Mouse (Mus musculus) stomach, postnatal 0 days (tissue): Measurements from ENCODE around the gene Apoe. TPM values are rescaled to one million over a fixed set of nuclear protein-coding genes. Genes with fewer than 3 reads are reported as not detected.
"Not testable (repeated sequence)": the region's sequence is repeated elsewhere in the genome, so short reads cannot be mapped to it uniquely, and the experiment has no call there.

Experiments
- ATAC-seq: fragments of 200-750 bp; cut with Nextera tagmentation; 2 replicates; pipeline ENCODE4 v1.8.0; 2017; ENCODE audit not compliant: low FRiP score, low TSS enrichment
- DNase-seq: peaks from one replicate; pipeline ENCODE4 v3.0.0-alpha.2; 2016; ENCODE audit warnings: low spot score
- H3K27ac ChIP-seq: fragments of 300-500 bp; sonication (generic); replicated peaks from 2 replicates; pipeline ENCODE4 v1.5.1; 2014; ENCODE audit warnings: mild to moderate bottlenecking, control low read depth
- H3K27me3 ChIP-seq: fragments of 300-500 bp; sonication (generic); 2 replicates; pipeline ENCODE4 v1.6.1; 2014; ENCODE audit warnings: low read length; ENCODE audit not compliant: control insufficient read depth, insufficient read depth
- H3K36me3 ChIP-seq: fragments of 300-500 bp; sonication (generic); 2 replicates; pipeline ENCODE4 v1.6.1; 2014; ENCODE audit warnings: low read length, mixed read lengths; ENCODE audit not compliant: control insufficient read depth, insufficient read depth
- H3K4me1 ChIP-seq: fragments of 300-500 bp; sonication (generic); replicated peaks from 2 replicates; pipeline ENCODE4 v1.6.1; 2014; ENCODE audit warnings: antibody characterized with exemption; ENCODE audit not compliant: control insufficient read depth, insufficient read depth
- H3K4me2 ChIP-seq: fragments of 300-500 bp; sonication (generic); replicated peaks from 2 replicates; pipeline ENCODE4 v1.6.1; 2014; ENCODE audit warnings: low read depth, mild to moderate bottlenecking, control low read depth, moderate library complexity
- H3K4me3 ChIP-seq: fragments of 300-500 bp; sonication (generic); 2 replicates; pipeline ENCODE4 v1.5.1; 2014; ENCODE audit warnings: low read depth, low read length, control low read depth
- H3K9ac ChIP-seq: fragments of 300-500 bp; sonication (generic); 2 replicates; pipeline ENCODE4 v1.6.1; 2014; ENCODE audit warnings: mild to moderate bottlenecking, low read length, control low read depth, mixed read lengths
- H3K9me3 ChIP-seq: fragments of 300-500 bp; sonication (generic); 2 replicates; pipeline ENCODE4 v1.6.1; 2016; ENCODE audit warnings: low read length; ENCODE audit not compliant: control insufficient read depth
- CTCF ChIP-seq: IDR thresholded peaks from 2 replicates; pipeline ENCODE4 v1.5.1; 2016; ENCODE audit warnings: antibody characterized with exemption, low read depth, mild to moderate bottlenecking, moderate library complexity
- EP300 ChIP-seq: optimal IDR thresholded peaks from 2 replicates; pipeline ENCODE3; 2016; ENCODE audit warnings: antibody characterized with exemption
- WGBS: fragments of 180-500 bp; shearing (Covaris S2); extraction: QIAGEN DNeasy Blood & Tissue Kit; methylation state at CpG from one replicate; pipeline ENCODE4 v1.1.7; 2014; 5-methylcytosine and 5-hydroxymethylcytosine counted together
- polyA plus RNA-seq: library from polyadenylated mRNA; unstranded; fragments of >200 nt; fragmentation: Nextera tagmentation; extraction: Ambion mirVana; gene quantifications from 2 replicates; pipeline ENCODE4 v1.2.1, GENCODE M21; 2015

Apoe gene
- polyA plus RNA-seq, 1 experiment from 2014 or later = 383 TPM

DNA sequence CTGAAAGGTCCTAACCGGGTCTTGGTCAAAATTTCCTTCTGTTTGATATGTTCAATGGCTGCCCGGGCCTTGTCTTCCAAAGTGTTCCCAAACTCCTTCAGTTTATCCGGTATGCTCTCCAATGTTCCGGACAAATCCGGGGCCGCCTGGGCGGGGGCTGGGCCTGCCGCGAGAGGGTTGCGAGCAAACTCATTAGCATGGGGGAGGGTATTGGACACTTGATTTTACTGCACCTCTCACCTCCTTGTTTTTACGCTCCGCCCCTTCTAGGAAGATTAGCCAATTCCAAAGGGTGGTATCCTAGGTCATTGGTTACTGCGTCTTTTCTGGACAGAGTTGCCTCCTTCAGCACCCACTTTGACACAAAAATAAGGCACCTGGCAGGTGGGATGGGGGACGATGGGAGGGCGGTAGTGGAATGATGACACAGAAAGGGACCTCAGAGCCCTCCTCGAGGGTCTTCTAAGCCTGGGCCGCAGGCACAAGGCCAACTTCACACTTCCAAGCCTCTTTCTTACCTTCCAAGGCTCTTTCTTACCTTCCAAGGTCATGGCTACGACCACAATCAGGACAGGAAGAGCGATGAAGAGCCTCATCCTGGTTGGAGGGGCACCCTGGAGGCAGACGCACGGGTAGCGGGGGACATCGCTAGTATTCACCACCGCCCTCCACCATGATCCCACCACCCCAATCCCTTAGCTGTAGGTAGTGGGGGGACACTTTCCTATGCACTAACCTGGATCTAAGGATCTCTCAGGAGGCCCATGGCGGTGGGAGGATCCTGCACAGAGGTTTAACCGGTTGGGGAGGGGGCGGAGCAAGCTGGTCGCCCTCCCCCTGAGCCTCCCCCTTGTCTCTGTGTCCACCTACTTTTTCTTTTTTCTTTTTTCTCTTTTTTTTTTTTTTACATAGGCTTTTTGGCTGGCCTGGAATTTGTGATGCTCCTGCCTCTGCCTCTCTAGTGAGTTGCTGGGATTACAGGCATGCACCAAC lies 6.8 kb downstream of the Apoe start, which contains the start of gene Apoc1:
TSS of gene Apoc1 (minus strand) at position 788 of the 993 bp plus-strand sequence.
- H3K9me3 ChIP-seq = no peaks in the 10 kb centered on the region
- TF ChIP-seq CTCF = no peak
- no peaks in the 10 kb centered on the region for H3K36me3 ChIP-seq
- H3K4me1 ChIP-seq = no peaks in the 10 kb centered on the region; the same call in 1 of the 2 replicates
- no peak within 1 kb of the TSS for H3K4me3 ChIP-seq
- H3K4me2 ChIP-seq = peak within 1 kb of the TSS; percentile 11; the same call in 1 of the 2 replicates
- no peaks in the 10 kb centered on the region for H3K27me3 ChIP-seq
- H3K27ac ChIP-seq = peak within 1 kb of the TSS; percentile 45; the same call in 1 of the 2 replicates
- no peak within 1 kb of the TSS for H3K9ac ChIP-seq
- no peak for DNase-seq
- ATAC-seq = no peak
- WGBS = 55% methylated on average over 27 of the region's 28 CpGs

DNA sequence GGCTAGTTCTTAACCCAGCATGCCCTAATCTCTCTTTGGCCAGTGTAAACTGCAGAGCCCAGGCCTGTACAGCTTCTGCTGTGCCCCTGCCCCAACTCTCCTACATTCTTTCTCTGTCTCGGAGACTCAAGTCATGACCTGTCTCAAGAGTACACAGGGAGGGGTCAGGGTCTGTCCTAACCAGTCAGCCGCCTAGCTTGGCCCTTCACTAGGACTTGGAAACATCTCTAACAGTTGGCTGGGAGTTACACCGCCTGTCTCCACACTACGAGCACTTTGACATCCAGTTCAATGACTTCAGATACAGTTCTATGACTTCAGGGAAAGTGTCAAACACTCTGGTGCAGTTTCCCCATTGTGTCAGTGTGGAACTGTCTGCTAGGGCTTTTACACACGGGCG lies 7.6 kb downstream of the Apoe start:
- DNase-seq (no peak), ATAC-seq (no peak)
- H3K4me1 ChIP-seq = no peaks in the 10 kb centered on the region; the same call in 1 of the 2 replicates
- WGBS = 68% methylated on average over 6 of the region's 6 CpGs
- H3K4me3 ChIP-seq = no peak overlapping the region
- H3K9ac ChIP-seq = no peak overlapping the region
- H3K27ac ChIP-seq = peak overlapping the region; percentile 45; the same call in 1 of the 2 replicates
- H3K36me3 ChIP-seq = no peaks in the 10 kb centered on the region
- H3K9me3 ChIP-seq = no peaks in the 10 kb centered on the region
- TF ChIP-seq EP300 (no peak), CTCF (no peak)
- no peaks in the 10 kb centered on the region for H3K27me3 ChIP-seq
- H3K4me2 ChIP-seq = no peak overlapping the region; the same call in 1 of the 2 replicates

DNA sequence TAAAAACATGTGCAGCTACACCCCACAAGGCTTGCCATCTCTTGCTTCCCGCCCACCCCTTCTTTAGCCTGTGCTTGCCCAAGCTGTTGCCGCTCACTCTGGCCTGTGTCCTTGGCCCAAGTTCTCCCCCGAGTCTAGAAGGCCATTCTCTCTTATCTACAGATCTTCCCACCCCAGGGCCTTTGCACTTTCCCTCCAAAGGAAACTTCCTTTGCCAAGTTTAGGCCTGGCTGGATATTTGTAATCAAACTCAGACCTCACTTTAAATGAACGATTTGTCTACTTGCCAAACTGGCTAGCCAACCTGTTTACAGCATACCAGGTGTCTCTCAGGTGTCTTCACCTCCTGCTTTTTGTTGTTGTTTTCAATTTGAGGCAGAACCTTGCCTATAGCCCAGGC lies 8.1 kb downstream of the Apoe start:
- no peak for DNase-seq
- no peaks in the 10 kb centered on the region for H3K36me3 ChIP-seq
- no peak for ATAC-seq
- H3K9me3 ChIP-seq = no peaks in the 10 kb centered on the region
- no peaks in the 10 kb centered on the region for H3K27me3 ChIP-seq
- WGBS = 84% methylated on average over 4 of the region's 4 CpGs
- H3K4me2 ChIP-seq = no peak overlapping the region
- no peak overlapping the region for H3K4me3 ChIP-seq
- no peaks in the 10 kb centered on the region; the same call in 1 of the 2 replicates for H3K4me1 ChIP-seq
- TF ChIP-seq EP300 = no peak
- no peak for TF ChIP-seq CTCF
- H3K27ac ChIP-seq = no peak overlapping the region
- H3K9ac ChIP-seq = no peak overlapping the region

DNA sequence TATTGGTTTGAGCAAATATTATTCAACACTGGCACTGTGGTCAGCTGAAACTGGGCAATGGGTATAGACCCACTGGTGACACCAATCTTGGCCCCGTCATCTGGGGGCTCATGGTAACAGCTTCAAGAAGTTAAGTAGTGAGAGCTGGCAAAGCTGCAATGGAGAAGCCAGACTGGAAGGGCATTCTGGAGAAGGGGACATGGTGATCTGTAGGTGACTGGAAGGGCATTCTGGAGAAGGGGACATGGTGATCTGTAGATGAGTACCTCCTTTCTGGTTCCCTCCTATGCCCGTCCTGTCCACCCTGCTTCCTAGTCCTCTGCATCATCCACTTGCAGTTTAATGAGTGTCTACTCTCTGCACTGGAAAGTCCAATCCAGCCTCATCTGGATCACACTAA lies 10.4 kb downstream of the Apoe start:
- TF ChIP-seq EP300 = no peak
- no peak for TF ChIP-seq CTCF
- no peaks in the 10 kb centered on the region for H3K36me3 ChIP-seq
- no peaks in the 10 kb centered on the region; the same call in 1 of the 2 replicates for H3K4me1 ChIP-seq
- no peak overlapping the region for H3K9ac ChIP-seq
- H3K4me3 ChIP-seq = no peak overlapping the region
- H3K4me2 ChIP-seq = no peak overlapping the region
- ATAC-seq = no peak
- H3K27me3 ChIP-seq = no peaks in the 10 kb centered on the region
- H3K27ac ChIP-seq = no peak overlapping the region
- DNase-seq = no peak
- no peaks in the 10 kb centered on the region for H3K9me3 ChIP-seq
- 85% methylated on average over 2 of the region's 2 CpGs for WGBS

DNA sequence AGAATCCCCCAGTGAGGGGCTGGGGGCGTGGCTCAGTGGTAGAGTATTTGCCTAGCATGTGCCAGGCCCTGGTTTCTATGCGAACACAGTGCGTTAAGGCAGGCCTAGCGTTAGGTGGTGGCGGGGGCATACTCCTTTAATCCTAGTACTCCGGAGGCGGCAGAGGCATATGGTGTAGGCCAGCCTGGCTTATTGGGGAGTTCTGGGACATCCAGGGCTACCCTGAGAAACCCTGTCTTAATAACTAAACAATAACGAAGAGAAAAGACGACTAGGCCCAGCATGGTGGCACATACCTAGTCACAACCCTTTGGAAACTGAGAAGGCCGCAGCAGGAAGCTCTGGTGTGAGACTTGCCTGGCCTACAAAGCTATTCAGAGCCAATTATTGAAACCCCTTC lies 10.9 kb downstream of the Apoe start:
- Histone ChIP-seq H3K9me3 (no peaks in the 10 kb centered on the region), H3K36me3 (no peaks in the 10 kb centered on the region), H3K9ac (no peak overlapping the region), H3K4me3 (no peak overlapping the region), H3K4me1 (no peaks in the 10 kb centered on the region), H3K27ac (no peak overlapping the region), H3K27me3 (no peaks in the 10 kb centered on the region), H3K4me2 (no peak overlapping the region)
- whole genome bisulfite sequencing = 93% methylated on average over 10 of the region's 10 CpGs
- no peak for TF ChIP-seq CTCF
- no peak for TF ChIP-seq EP300
- DNase-seq (no peak), ATAC-seq (no peak)

DNA sequence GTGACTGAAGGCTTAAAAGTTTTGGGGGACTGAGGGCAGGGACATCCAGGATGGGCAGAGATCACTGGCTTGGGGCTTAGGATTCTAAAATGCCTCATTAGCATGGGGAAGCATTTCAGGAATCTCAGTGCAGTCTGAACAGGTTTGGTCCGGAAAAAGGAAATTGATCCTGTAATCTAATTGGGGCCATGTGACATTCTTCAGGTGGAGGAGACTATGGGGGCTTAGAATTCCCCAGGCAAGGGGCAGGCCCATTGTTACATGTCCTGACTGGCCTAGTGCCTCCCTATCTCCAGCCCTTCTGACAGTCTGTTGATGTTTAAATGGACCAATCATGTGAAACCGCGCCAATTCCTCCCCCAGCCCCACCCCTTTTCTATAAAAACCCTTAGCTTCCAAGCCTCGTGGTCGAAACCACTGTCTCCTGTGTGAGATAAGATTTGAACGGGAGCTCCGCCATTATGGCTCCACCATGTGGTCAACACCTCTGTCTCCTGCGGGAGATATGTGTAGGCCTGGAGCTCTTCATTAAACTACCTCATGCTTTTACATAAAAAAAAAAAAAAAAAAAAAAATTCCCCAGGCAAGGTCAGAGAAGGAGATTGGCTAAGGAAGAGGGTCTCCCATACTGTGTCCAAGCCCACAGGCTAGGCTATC lies 11.9 kb downstream of the Apoe start:
- not testable (repeated sequence) for H3K4me1 ChIP-seq, H3K27me3 ChIP-seq, DNase-seq, H3K4me3 ChIP-seq, H3K27ac ChIP-seq, H3K4me2 ChIP-seq, H3K9ac ChIP-seq, H3K36me3 ChIP-seq, H3K9me3 ChIP-seq
- 0 out of 2 replicates have a peak, but pooled peaks have one; percentile 8 for ATAC-seq
- 48% methylated on average over 8 of the region's 8 CpGs for WGBS
